Mouse (Mus musculus): ENCODE data around the gene Shisa9.
"Not testable (repeated sequence)": the region's sequence is repeated elsewhere in the genome, so short reads cannot be mapped to it uniquely, and the experiment has no call there.

Gene Shisa9

DNA sequence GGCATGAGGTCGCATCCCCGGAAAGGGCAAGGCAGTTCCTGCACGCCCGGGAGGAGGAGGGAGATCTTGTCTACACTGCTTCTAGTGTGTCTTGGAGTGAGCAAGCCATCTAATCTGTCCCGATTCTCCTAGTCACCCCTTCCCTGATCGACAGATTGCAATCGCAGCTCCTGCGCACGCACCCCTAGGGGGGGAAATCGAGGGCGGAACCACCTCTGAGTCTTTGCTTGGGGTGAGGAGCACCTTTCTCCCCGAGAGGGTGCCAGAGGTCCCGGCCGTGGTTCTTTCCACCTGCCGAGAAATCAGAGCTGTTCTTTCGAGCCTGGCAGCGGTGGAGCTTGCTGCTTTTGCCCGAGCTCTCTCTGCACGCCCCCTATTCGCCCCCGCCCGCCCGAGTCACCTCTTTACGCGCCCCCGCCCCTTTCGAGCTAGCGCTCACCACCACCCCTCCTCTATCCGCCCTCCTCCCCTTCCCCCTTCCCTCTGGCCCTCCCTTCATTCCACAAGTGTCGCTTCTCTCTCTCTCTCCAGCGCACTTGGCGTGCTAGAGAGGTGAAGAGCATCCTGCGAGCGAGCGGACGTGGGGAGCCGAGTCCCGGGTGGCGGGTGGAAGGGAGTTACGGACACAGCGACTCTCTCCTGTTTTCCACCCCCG is at the start of gene Shisa9:
Shisa9 (plus strand) TSS at position 498 of the 655 bp plus-strand sequence.
- CTCF ChIA-PET = no interaction called here

DNA sequence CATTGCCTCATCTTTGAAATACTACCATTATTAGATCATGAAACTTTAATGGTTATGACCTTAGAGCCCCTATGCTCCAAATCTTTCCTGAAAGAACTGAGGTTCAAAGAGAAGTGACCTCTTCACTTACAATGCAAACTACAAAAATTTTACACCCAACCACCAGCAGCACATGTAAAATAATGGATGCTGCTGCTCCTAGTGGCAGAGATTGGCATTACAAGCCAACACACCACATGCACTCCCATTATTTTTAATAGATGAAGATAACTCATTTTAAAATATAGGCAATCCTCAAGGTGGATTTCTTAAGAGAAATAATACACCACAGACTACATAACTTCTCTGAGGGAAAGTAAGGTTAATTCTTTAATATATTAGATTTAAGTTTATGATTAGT is 43.4 kb upstream of the Shisa9 start:
- CTCF ChIA-PET = no interaction called here

DNA sequence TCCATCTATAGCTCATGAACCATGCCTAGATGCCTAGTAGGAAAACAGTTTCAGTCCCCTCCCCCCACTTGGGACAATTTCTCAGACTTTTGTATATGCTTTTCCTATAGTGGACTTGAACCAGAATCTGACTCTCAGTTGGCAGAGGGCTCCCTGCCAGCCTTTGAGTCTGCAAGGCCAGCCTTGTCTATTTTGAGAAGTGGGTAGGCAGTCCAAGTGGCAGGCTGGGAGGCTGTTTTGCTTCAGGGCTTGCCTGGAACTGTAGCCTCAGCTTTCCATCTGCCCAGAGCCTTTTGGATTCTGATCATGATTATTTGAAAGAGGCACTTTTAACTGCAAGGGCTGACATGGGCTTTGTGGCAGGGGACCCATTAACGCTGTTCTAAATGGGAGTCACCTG is 23.2 kb upstream of the Shisa9 start:
- CTCF ChIA-PET = no interaction called here

DNA sequence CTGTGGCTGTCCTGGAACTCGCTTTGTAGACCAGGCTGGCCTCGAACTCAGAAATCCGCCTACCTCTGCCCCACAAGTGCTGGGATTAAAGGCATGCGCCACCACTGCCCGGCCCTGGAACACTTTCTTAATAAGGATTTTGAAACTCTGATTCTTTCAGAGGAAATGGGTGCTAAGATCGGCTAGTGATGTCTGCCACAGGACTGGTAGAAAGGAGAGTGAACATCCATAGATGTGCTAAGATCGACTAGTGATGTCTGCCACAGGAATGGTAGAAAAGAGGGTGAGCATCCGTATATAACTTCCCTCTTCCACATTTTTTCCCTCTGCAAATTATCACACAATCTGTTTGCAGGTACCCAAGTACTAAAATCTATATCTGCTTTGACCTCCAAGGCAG is 17.9 kb upstream of the Shisa9 start:
- CTCF ChIA-PET = no interaction called here

DNA sequence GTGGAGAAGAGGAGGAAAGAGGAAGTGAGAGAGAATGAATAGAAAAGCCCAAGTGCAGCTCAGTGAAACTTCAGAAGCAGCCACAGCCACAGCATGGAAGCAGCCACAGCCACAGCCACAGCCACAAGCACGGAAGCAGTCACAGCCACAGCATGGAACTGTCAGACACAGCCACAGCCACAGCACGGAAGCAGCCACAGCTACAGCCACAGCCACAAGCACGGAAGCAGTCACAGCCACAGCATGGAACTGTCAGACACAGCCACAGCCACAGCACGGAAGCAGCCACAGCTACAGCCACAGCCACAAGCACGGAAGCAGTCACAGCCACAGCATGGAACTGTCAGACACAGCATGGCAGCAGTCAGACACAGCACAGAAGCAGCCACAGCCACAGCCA is 17.1 kb upstream of the Shisa9 start:
- CTCF ChIA-PET = not testable (repeated sequence)

DNA sequence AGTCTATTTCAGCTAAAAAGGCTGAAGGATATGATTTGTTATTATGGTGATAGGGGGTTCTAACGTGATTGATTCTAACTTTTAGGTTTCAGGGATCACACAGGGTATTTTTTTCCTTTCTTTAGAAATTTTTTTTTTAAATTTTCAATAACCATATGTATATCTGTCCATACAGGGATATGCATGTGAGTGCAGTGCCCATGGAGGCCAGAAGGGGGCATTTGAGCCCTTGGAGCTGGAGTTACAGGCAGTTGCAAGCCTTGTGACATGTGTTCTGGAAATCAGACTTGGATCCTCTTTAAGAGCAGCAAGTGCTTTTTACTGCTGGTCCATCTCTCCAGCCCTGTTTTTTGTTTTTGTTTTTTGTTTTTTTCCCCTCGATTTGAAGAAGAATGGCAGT is 16.3 kb upstream of the Shisa9 start:
- CTCF ChIA-PET = no interaction called here

DNA sequence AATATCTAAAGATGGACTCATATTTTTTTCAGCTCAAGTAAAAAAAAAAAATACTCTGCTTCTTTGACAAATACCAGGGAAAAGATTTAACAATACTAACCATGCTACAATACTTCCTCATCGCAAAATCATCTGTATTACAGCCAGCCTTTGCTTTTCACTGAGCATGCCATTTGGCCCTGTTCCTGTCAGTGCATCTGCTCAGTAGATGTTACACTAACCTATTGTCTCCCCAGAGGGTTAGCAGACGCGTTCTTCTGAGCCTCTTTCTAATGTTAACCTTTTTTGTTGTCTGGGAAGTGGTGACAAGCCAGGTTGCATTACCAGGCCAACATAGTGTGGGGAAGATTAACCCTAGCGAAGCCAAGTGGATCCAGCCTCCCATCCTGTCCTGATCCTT is 10.2 kb upstream of the Shisa9 start:
- CTCF ChIA-PET = no interaction called here

DNA sequence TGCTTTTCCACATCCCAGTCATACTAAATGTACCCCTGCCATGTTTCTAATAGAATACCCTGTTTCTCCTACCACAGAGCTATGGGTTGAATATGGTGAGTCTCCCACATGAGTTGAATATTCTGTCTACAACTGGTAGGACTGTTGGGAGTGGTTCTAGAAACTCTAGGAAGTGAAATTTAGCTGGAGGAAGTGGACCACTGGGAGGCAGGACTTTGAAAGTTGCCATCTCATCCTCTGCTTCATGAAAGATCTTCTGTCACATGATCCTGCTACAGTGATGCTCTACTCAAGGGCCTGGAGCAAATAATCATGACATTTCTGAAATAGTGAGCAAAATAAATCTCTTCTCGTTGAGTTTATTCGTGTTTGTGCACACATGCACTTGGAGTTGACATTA is 7.2 kb upstream of the Shisa9 start:
- CTCF ChIA-PET = no interaction called here

DNA sequence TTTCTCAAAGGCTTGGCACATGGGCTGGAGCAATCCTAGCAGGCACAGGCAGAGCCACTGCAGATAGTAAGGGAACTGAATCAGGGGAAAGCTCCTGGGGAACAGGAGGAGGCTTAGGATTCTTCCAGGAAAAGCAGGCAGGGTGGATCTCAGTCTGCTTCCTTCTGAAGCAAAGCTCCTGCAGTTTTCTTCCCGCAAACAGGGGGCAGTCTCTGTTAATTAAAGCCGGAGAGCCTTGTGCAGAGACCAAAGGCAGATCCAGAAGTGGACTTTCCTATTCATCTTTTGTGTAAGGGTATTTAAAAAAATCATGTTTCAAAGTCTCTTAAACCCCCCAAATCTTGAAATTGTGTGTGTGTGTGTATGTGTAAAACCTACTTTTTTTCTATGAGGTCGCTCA is 3.1 kb upstream of the Shisa9 start:
- CTCF ChIA-PET = no interaction called here

DNA sequence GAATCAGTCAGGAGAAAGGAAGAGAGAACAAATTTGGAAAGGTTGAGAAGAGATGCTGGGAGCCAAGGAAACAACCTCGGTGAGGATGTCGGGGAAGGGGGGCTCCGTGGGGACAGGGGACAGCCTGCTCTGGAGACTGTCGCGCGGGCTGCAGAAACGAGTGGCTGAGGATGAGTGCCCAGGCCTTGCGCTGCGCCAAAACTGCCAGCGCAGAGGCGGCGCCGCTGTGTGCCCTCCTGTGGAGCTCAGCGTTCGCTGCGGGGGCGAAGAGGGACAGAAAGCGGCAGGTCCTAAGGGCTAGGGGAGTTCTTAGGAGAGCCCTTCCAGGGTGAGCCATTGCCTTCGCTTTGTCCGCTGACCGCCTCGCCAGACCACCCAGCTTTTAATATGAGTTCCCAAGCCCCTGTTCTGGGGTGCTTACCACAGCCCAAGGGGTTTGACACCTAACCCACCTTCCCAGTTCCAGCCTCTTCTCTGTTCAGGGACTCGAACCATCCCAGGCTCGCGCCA is 752 bp upstream of the Shisa9 start:
- CTCF ChIA-PET = no interaction called here

DNA sequence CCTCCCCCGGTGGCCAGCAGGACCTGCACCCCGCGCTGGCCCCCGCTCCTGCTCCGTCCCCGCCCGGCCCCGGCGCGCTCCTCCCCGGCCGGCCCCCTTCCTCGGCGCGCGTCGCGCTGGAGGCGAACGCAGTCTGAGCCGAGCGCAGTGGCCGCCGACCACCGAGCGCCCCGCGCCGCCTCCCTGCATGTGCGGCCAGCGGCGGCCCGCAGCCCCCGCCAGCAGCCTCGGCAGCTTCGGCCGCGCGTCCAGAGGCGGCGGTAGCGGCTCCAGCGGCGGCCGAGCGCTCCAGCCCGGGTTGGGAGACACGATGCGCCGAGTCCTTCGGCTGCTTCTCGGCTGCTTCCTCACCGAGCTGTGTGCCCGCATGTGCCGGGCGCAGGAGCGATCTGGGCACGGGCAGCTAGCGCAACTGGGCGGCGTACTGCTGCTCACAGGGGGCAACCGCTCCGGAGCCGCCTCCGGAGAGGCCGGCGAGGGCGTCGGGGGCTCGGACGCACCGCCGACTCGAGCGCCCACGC is 418 bp downstream of the Shisa9 start:
- CTCF ChIA-PET = no interaction called here

DNA sequence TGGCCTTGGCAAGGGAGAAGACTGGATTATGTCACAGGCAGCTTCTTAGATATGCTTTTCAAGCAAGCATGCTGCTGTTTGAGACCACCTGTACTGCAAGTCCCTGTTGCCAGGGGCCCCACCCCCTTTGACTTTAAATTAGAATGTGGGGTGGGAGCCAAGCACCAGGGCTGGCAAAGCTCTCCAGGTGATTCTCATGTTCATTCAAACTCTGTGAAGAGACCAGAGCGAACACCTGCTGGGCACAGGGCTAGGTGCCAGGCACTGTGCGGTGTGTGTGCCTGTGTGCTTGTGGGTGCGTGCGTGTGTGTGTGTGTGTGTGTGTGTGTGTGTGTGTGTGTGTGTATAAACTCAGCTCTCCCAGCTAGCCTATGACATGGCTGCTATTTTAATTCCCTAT is 3.1 kb downstream of the Shisa9 start:
- CTCF ChIA-PET = interaction anchor here (0.6 kb wide), 1 partner anchor 157 kb away, joined by 4 read pairs; no protein-coding TSS in a partner anchor

DNA sequence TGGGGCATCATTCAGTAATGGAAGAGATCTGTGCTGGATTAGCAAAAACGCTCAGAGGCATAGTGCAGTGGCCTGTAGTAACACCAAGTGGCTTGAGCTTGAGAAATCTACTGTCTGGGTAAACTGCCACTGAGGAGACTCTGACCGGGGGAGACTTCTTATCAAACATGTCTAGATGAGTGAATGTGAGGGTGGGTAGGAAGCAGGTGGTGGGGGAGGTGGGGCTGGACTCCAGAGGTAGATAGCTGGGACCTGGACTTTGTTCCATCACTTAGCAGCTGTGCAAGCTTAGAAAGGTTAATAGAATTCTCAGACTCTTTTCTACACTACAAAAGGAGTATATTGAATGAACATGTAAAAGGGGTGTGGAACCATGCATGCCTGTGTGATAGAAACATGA is 21.3 kb downstream of the Shisa9 start:
- CTCF ChIA-PET = no interaction called here

DNA sequence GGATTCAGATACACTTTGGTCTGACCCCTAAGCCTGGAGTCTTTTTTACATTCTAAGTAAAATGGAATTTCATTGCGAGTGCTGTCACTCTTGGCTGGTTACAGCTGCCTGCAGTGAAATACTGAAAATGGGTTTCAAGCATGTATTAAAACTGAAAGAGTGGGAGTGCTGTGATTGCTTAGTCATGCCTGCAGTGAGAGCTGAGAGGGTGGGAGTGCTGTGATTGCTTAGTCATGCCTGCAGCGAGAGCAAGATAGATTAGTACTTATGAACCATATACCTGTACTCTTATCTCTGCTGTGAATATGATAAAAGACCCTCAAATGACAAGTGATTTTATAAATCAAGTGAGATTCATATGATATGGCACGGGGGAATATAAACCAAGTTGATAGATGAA is 26.2 kb downstream of the Shisa9 start:
- CTCF ChIA-PET = no interaction called here

DNA sequence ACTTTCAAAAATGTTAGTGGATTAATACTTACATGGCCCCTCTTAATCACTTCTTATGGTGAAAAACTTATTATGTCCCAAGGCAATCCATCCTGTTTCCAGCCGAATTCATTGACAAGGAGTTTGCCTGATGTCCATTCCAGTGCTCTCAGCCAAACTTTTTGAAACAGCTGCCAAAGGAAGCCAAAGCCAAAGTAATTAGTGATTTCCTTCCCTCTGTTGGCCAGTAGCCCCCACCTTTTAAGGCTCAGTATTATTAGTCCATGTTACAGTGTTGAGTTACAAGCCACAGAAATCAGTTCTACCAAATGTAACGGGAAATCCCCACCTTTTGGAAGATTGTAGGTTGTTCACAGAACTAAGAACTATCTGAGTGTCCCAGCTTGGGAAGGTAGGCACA is 28.8 kb downstream of the Shisa9 start:
- CTCF ChIA-PET = no interaction called here

DNA sequence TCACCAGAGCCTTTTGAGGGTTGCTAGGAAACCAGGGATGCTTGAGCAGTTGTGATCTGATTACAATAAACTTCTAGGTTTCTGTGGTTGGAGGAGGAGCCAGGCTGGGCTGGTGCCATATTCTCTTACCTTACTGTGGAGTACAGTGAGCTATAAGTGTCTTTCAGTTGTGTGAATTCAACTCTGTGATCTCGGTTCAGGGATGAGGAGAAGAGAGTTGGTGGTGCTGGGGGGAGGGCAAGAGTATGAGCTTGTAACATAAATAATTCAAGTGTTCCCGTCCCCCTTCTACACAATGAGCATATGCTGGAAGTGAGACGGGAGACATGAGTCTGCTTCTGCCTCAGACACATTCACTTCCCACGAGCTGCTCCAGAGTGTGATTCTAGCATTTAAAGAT is 30.6 kb downstream of the Shisa9 start:
- CTCF ChIA-PET = no interaction called here

DNA sequence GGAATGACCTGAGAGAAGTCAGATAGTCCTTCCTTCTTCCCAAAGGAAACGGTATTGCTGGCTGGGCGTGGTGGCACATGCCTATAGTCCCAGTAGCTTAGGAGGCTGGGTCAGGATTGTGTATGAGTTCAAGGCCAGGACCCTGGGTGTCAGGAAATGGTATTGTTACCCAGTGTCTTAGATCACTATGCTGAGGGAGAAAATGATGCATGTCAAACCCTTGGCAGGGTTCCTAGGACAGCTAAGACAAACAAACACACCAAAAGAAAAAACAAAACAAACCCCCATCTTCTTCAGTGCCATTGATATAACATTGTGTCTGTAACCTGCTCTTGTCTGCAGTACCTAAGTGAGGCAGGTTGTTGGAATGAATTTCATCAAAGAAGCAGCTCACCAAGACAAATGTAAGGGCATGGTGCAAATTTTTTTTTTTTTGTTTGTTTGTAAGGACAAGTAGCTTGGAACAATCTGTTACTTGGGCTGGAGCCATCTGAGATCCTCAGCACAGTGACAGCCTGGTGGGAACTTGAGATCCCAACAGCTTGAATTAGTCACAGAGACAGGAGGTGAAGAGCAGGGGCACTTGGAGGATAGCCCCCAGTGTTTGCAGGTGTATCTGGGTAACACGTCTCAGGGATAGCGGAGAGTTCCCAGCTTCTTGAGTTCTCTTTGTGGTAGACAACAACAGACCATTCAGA is 34.2 kb downstream of the Shisa9 start:
- CTCF ChIA-PET = no interaction called here

DNA sequence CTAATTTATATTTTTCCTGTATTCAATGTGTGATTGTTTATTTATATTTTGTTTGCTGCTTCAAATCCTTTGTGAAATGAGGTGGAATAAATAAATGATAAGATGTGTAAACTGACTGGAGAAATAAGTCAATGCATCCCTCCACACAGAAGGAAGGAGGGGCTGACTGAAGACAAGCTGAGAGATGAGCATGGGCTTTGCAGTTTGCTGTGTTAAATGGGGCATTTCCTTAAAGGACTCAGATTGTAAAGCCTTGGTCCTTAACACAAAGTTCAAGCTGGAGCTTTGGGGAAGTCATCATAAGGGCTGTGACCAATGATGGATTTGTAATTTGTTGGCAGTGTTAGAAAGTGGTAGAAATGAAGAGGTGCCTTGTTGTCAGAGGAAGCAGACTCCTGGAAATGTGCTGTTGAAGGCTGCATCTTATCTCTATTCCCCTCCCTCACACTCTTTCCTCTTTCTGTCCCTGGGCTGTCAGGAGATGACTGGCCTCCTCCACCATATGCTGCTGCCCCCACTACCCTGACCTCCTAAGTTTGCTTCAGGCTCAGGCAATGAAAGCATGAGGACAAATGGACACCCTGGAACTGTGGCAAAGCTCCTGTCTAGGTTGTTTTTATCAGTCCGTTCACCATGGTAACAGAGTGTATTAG is 36.3 kb downstream of the Shisa9 start:
- CTCF ChIA-PET = no interaction called here

DNA sequence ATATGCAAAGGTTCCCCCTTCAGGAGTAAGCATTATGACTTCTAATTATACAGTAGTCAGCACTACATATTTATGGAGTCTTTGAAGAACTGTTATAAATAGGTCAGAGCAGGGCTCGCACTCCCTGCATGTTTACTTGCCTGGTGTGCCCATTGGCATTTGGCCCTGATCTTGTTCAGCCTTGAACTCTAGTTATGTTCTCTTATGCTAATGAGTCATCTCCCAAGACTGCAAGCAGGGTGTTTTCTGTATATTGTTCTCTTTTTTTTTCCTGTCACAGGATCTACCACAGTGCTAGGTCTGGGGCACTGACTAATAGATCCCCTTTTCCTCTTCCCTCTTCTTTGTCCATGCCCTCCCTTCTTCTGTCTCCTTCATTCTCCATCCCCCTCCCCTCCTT is 48.5 kb downstream of the Shisa9 start:
- CTCF ChIA-PET = no interaction called here

DNA sequence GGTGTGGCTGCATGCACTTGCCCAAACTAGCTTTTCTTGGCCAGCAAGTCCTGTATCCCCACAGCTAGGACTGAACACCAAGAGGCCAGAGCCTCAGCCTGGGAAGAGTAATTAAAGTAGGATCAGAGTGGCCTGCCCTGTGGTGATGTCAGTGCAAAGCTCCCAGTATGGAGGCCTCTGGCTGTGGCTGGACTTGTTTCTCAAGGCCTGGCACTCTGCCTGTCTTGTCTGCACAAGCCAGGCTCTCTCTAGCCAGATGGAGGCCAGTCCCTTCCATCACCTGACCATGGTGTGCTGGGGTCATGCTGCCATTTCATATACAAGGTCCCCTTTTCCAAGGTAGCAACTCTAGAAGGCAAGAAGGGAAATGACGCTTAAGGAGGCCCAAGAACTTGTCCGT is 51.0 kb downstream of the Shisa9 start:
- CTCF ChIA-PET = no interaction called here

DNA sequence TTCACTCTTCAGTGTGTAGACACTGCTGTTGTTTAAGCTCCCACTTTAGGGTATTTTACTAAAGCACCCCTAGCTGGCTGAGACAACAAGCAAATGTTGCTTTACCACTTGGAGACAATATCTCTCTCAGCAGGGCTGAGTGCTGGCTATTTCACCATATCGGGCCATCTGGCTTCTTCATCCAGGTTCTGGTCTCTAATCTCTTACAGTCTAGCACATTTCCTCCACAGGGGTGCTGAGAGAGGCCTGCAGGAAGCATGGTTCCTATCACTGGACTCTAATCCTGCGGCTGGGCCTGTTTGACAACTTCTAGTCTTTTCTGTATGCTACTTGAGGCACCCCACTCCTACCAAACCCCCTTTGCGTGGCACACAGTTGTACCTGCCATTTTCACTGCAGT is 51.7 kb downstream of the Shisa9 start:
- CTCF ChIA-PET = no interaction called here

DNA sequence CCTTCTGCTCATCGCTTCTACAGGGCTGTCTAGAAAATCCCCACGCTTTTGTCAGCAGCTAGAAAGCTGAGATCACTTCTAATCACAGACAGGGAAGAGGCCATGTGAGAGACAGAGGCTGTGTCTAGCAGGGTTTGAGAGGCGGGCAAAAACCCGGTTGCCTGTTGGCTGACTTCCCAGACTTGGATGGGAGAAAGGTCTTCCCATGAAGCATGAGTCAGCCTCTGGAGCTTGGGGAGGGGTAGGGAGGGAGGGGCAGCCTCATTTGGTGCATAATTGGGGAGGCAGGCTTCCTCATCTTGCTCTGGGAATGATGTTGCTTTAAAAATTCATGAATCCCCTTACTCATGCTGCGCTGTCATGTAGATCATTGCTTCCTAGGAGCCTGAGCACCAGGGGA is 57.0 kb downstream of the Shisa9 start:
- CTCF ChIA-PET = no interaction called here

DNA sequence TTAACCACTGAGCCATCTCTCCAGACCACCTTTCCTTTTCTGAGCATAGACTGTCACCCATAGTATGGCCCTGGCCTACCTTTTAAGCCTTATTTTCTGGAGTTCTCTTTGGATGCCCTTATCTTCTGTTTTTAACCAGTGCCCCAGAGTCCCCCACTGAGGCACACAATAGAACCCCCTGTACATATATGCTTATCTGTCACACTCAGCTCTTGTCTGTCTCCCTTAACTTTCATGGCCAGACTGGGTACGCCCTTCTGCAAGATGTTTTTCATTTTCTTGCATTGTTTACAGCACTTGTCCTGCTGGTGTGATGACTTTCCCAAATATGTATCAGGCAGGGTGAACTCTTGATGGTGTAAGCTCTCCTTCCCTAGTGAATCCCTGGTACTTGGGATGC is 68.1 kb downstream of the Shisa9 start:
- CTCF ChIA-PET = no interaction called here

Measured in spleen, embryonic (tissue).